Mouse (Mus musculus): ENCODE measurements around the gene Abtb1. TPM values are rescaled to one million over a fixed set of nuclear protein-coding genes. Genes with fewer than 3 reads are reported as not detected.

Abtb1 gene
- polyA plus RNA-seq, 1 experiment from 2014 or later, result 44.6 TPM

GRCm38 (mm10) chr6:88794561-88794971 is 47.2 kb downstream of the Abtb1 start:
- Histone ChIP-seq H3K27me3 (ENCODE audit: insufficient read depth, low read length) (no peaks in the 10 kb centered on the region), H3K27ac (ENCODE audit: low read length) (no peak overlapping the region), H3K36me3 (ENCODE audit: insufficient read depth, low read length) (no peaks in the 10 kb centered on the region), H3K4me2 (replicated peaks; ENCODE audit: low read depth, low read length) (no peak overlapping the region), H3K9me3 (ENCODE audit: low read length) (no peaks in the 10 kb centered on the region), H3K4me3 (ENCODE audit: low read length) (no peak overlapping the region), H3K9ac (replicated peaks; ENCODE audit: low read length) (no peak overlapping the region), H3K4me1 (ENCODE audit: insufficient read depth, low read length) (peaks cover 28% of the 10 kb centered on the region)
- 47% methylated on average over 14 of the region's 14 CpGs for whole genome bisulfite sequencing
- no peak for ATAC-seq (ENCODE audit: low FRiP score, low TSS enrichment)

- no peaks in the 10 kb centered on the region for H3K36me3 ChIP-seq (ENCODE audit: insufficient read depth, low read length)
- no peak overlapping the region for H3K9ac ChIP-seq (replicated peaks; ENCODE audit: low read length)
- H3K4me2 ChIP-seq (replicated peaks; ENCODE audit: low read depth, low read length), result no peak overlapping the region
- no peak overlapping the region for H3K4me3 ChIP-seq (ENCODE audit: low read length)
- H3K27ac ChIP-seq (ENCODE audit: low read length), result no peak overlapping the region
- no peaks in the 10 kb centered on the region for H3K27me3 ChIP-seq (ENCODE audit: insufficient read depth, low read length)
- H3K9me3 ChIP-seq (ENCODE audit: low read length), result no peaks in the 10 kb centered on the region
- ATAC-seq (ENCODE audit: low FRiP score, low TSS enrichment), result no peak
- WGBS, result 85% methylated on average over 13 of the region's 13 CpGs
- H3K4me1 ChIP-seq (ENCODE audit: insufficient read depth, low read length), result peaks cover 33% of the 10 kb centered on the region
These were observed 47.9 kb downstream of the Abtb1 start for GRCm38 (mm10) chr6:88793872-88794271.

- WGBS, result 53% methylated on average over 2 of the region's 2 CpGs
- no peak overlapping the region; the same call in 1 of the 2 replicates for H3K27ac ChIP-seq (ENCODE audit: low read length)
- H3K9me3 ChIP-seq (ENCODE audit: low read length), result no peaks in the 10 kb centered on the region
- H3K4me3 ChIP-seq (ENCODE audit: low read length), result no peak overlapping the region
- no peak overlapping the region for H3K9ac ChIP-seq (replicated peaks; ENCODE audit: low read length)
- H3K27me3 ChIP-seq (ENCODE audit: insufficient read depth, low read length), result no peaks in the 10 kb centered on the region
- H3K4me1 ChIP-seq (ENCODE audit: insufficient read depth, low read length), result peaks cover 36% of the 10 kb centered on the region
- H3K4me2 ChIP-seq (replicated peaks; ENCODE audit: low read depth, low read length), result no peak overlapping the region
- H3K36me3 ChIP-seq (ENCODE audit: insufficient read depth, low read length), result no peaks in the 10 kb centered on the region
- ATAC-seq (ENCODE audit: low FRiP score, low TSS enrichment), result no peak
These were observed 48.5 kb downstream of the Abtb1 start for GRCm38 (mm10) chr6:88793243-88793642.

GRCm38 (mm10) chr6:88792147-88792691 is 49.6 kb downstream of the Abtb1 start:
- 21% methylated on average over 7 of the region's 7 CpGs for WGBS
- no peak overlapping the region for H3K4me3 ChIP-seq (ENCODE audit: low read length)
- H3K27me3 ChIP-seq (ENCODE audit: insufficient read depth, low read length), result no peaks in the 10 kb centered on the region
- no peak overlapping the region for H3K9ac ChIP-seq (replicated peaks; ENCODE audit: low read length)
- H3K4me2 ChIP-seq (replicated peaks; ENCODE audit: low read depth, low read length), result no peak overlapping the region
- H3K4me1 ChIP-seq (ENCODE audit: insufficient read depth, low read length), result peaks cover 46% of the 10 kb centered on the region
- H3K9me3 ChIP-seq (ENCODE audit: low read length), result no peaks in the 10 kb centered on the region
- peak; percentile 75 for ATAC-seq (ENCODE audit: low FRiP score, low TSS enrichment)
- peak overlapping the region; percentile 49; the same call in 1 of the 2 replicates for H3K27ac ChIP-seq (ENCODE audit: low read length)
- H3K36me3 ChIP-seq (ENCODE audit: insufficient read depth, low read length), result no peaks in the 10 kb centered on the region

- Histone ChIP-seq H3K9ac (replicated peaks; ENCODE audit: low read length) (no peak overlapping the region), H3K4me2 (replicated peaks; ENCODE audit: low read depth, low read length) (no peak overlapping the region), H3K4me1 (ENCODE audit: insufficient read depth, low read length) (peaks cover 55% of the 10 kb centered on the region), H3K4me3 (ENCODE audit: low read length) (no peak overlapping the region), H3K36me3 (ENCODE audit: insufficient read depth, low read length) (no peaks in the 10 kb centered on the region), H3K27me3 (ENCODE audit: insufficient read depth, low read length) (no peaks in the 10 kb centered on the region), H3K9me3 (ENCODE audit: low read length) (no peaks in the 10 kb centered on the region), H3K27ac (ENCODE audit: low read length) (no peak overlapping the region)
- WGBS, result 30% methylated on average over 9 of the region's 9 CpGs
- ATAC-seq (ENCODE audit: low FRiP score, low TSS enrichment), result no peak
These were observed 50.5 kb downstream of the Abtb1 start for GRCm38 (mm10) chr6:88791299-88791698.

GRCm38 (mm10) chr6:88788219-88788618 is 53.6 kb downstream of the Abtb1 start:
- 25% methylated on average over 11 of the region's 11 CpGs for WGBS
- H3K9ac ChIP-seq (replicated peaks; ENCODE audit: low read length), result no peak overlapping the region
- H3K4me3 ChIP-seq (ENCODE audit: low read length), result no peak overlapping the region
- H3K36me3 ChIP-seq (ENCODE audit: insufficient read depth, low read length), result no peaks in the 10 kb centered on the region
- H3K27me3 ChIP-seq (ENCODE audit: insufficient read depth, low read length), result no peaks in the 10 kb centered on the region
- H3K27ac ChIP-seq (ENCODE audit: low read length), result no peak overlapping the region
- no peaks in the 10 kb centered on the region for H3K9me3 ChIP-seq (ENCODE audit: low read length)
- ATAC-seq (ENCODE audit: low FRiP score, low TSS enrichment), result no peak
- peaks cover 70% of the 10 kb centered on the region for H3K4me1 ChIP-seq (ENCODE audit: insufficient read depth, low read length)
- no peak overlapping the region for H3K4me2 ChIP-seq (replicated peaks; ENCODE audit: low read depth, low read length)

GRCm38 (mm10) chr6:88787496-88787895 is 54.3 kb downstream of the Abtb1 start:
- Histone ChIP-seq H3K27ac (ENCODE audit: low read length) (peak overlapping the region; percentile 70; the same call in 1 of the 2 replicates), H3K36me3 (ENCODE audit: insufficient read depth, low read length) (no peaks in the 10 kb centered on the region), H3K9me3 (ENCODE audit: low read length) (no peaks in the 10 kb centered on the region), H3K4me3 (ENCODE audit: low read length) (no peak overlapping the region), H3K9ac (replicated peaks; ENCODE audit: low read length) (peak overlapping the region; percentile 23; the same call in 1 of the 2 replicates), H3K4me1 (ENCODE audit: insufficient read depth, low read length) (peaks cover 63% of the 10 kb centered on the region), H3K27me3 (ENCODE audit: insufficient read depth, low read length) (no peaks in the 10 kb centered on the region), H3K4me2 (replicated peaks; ENCODE audit: low read depth, low read length) (no peak overlapping the region)
- WGBS, result 35% methylated on average over 14 of the region's 14 CpGs
- ATAC-seq (ENCODE audit: low FRiP score, low TSS enrichment), result no peak

- Histone ChIP-seq H3K4me3 (ENCODE audit: low read length) (no peak overlapping the region), H3K36me3 (ENCODE audit: insufficient read depth, low read length) (no peaks in the 10 kb centered on the region), H3K4me1 (ENCODE audit: insufficient read depth, low read length) (peaks cover 57% of the 10 kb centered on the region), H3K4me2 (replicated peaks; ENCODE audit: low read depth, low read length) (no peak overlapping the region), H3K9me3 (ENCODE audit: low read length) (no peaks in the 10 kb centered on the region), H3K27me3 (ENCODE audit: insufficient read depth, low read length) (no peaks in the 10 kb centered on the region), H3K27ac (ENCODE audit: low read length) (peak overlapping the region; percentile 70), H3K9ac (replicated peaks; ENCODE audit: low read length) (no peak overlapping the region; the same call in 1 of the 2 replicates)
- 71% methylated on average over 15 of the region's 15 CpGs for WGBS
- no peak for ATAC-seq (ENCODE audit: low FRiP score, low TSS enrichment)
These were observed 54.9 kb downstream of the Abtb1 start for GRCm38 (mm10) chr6:88786732-88787445.
